Mouse (Mus musculus): ENCODE data around the gene Rnf157. TPM values are rescaled to one million over a fixed set of nuclear protein-coding genes. Genes with fewer than 3 reads are reported as not detected.
A peak's percentile ranks its signal among the peaks of the same experiment; 100 is the strongest.
"Not testable (repeated sequence)": the region's sequence is repeated elsewhere in the genome, so short reads cannot be mapped to it uniquely, and the experiment has no call there.

Gene Rnf157
- total RNA-seq, 1 experiment = 3.7 TPM

GRCm38 (mm10) chr11:116387086-116388071 is 25.5 kb downstream of the Rnf157 start:
- peaks cover 2% of the 10 kb centered on the region; the same call in 1 of the 2 replicates for H3K36me3 ChIP-seq (ENCODE audit: control insufficient read depth, insufficient read depth, low read length, poor library complexity, severe bottlenecking)
- no peak overlapping the region for H3K9ac ChIP-seq (ENCODE audit: insufficient read depth, low read depth, low read length, poor library complexity, severe bottlenecking)
- H3K4me3 ChIP-seq (ENCODE audit: insufficient read depth in 1 of 2, low read depth in 1 of 2, low read length in 2 of 2, poor library complexity in 1 of 2, severe bottlenecking in 1 of 2) = no peak overlapping the region
- peaks cover 5 to 23% of the 10 kb centered on the region in 2 experiments; a peak in 2 of 4 replicates for H3K4me1 ChIP-seq (ENCODE audit: control insufficient read depth in 2 of 2, insufficient read depth in 2 of 2, low read length in 2 of 2, poor library complexity in 1 of 2)
- no peaks in the 10 kb centered on the region for H3K9me3 ChIP-seq (ENCODE audit: control insufficient read depth, insufficient read depth, low read depth, low read length)
- TF ChIP-seq MAFK (IDR thresholded peaks at IDR 0.05; ENCODE audit: insufficient read depth, low read depth, low read length) (no peak), HCFC1 (IDR thresholded peaks at IDR 0.05; ENCODE audit: borderline replicate concordance, insufficient read depth, low read length) (no peak), ZC3H11A (IDR thresholded peaks at IDR 0.05; ENCODE audit: borderline replicate concordance, low read depth, low read length) (no peak)
- peak overlapping the region; percentile 43; the same call in 1 of the 2 replicates for H3K27ac ChIP-seq (ENCODE audit: insufficient read depth, low read depth, low read length, poor library complexity, severe bottlenecking)
- DNase-seq (ENCODE audit: low read depth, low spot score) = peak; percentile 75
- in situ Hi-C loops (cut with MboI; ENCODE audit: low sequenced_read_pairs in 2 of 2, unreplicated experiment in 2 of 2) = no loop called here

GRCm38 (mm10) chr11:116385999-116386398 is 26.8 kb downstream of the Rnf157 start:
- H3K9ac ChIP-seq (ENCODE audit: insufficient read depth, low read depth, low read length, poor library complexity, severe bottlenecking) = no peak overlapping the region
- TF ChIP-seq HCFC1 (IDR thresholded peaks at IDR 0.05; ENCODE audit: borderline replicate concordance, insufficient read depth, low read length) (no peak), MAFK (IDR thresholded peaks at IDR 0.05; ENCODE audit: insufficient read depth, low read depth, low read length) (no peak), ZC3H11A (IDR thresholded peaks at IDR 0.05; ENCODE audit: borderline replicate concordance, low read depth, low read length) (no peak), CHD2 (IDR thresholded peaks at IDR 0.05; ENCODE audit: low read depth, low read length) (no peak), ZNF384 (IDR thresholded peaks at IDR 0.05; ENCODE audit: low read depth, low read length) (no peak)
- H3K9me3 ChIP-seq (ENCODE audit: control insufficient read depth, insufficient read depth, low read depth, low read length) = no peaks in the 10 kb centered on the region
- in situ Hi-C loops (cut with MboI; ENCODE audit: low sequenced_read_pairs in 2 of 2, unreplicated experiment in 2 of 2) = no loop called here
- H3K36me3 ChIP-seq (ENCODE audit: control insufficient read depth, insufficient read depth, low read length, poor library complexity, severe bottlenecking) = peaks cover 2% of the 10 kb centered on the region; the same call in 1 of the 2 replicates
- DNase-seq (ENCODE audit: low read depth, low spot score) = no peak
- no peak overlapping the region for H3K27ac ChIP-seq (ENCODE audit: insufficient read depth, low read depth, low read length, poor library complexity, severe bottlenecking)
- H3K4me3 ChIP-seq (ENCODE audit: insufficient read depth in 1 of 2, low read depth in 1 of 2, low read length in 2 of 2, poor library complexity in 1 of 2, severe bottlenecking in 1 of 2) = no peak overlapping the region
- peaks cover 5 to 23% of the 10 kb centered on the region in 2 experiments; a peak in 2 of 4 replicates for H3K4me1 ChIP-seq (ENCODE audit: control insufficient read depth in 2 of 2, insufficient read depth in 2 of 2, low read length in 2 of 2, poor library complexity in 1 of 2)

GRCm38 (mm10) chr11:116384171-116384570 is 28.7 kb downstream of the Rnf157 start:
- no peak overlapping the region for H3K4me3 ChIP-seq (ENCODE audit: insufficient read depth in 1 of 2, low read depth in 1 of 2, low read length in 2 of 2, poor library complexity in 1 of 2, severe bottlenecking in 1 of 2)
- peaks cover 5 to 23% of the 10 kb centered on the region in 2 experiments; a peak in 2 of 4 replicates for H3K4me1 ChIP-seq (ENCODE audit: control insufficient read depth in 2 of 2, insufficient read depth in 2 of 2, low read length in 2 of 2, poor library complexity in 1 of 2)
- H3K36me3 ChIP-seq (ENCODE audit: control insufficient read depth, insufficient read depth, low read length, poor library complexity, severe bottlenecking) = peaks cover 5% of the 10 kb centered on the region; the same call in 1 of the 2 replicates
- no peak for DNase-seq (ENCODE audit: low read depth, low spot score)
- in situ Hi-C loops (cut with MboI; ENCODE audit: low sequenced_read_pairs in 2 of 2, unreplicated experiment in 2 of 2) = no loop called here
- no peak overlapping the region for H3K9ac ChIP-seq (ENCODE audit: insufficient read depth, low read depth, low read length, poor library complexity, severe bottlenecking)
- no peak overlapping the region for H3K27ac ChIP-seq (ENCODE audit: insufficient read depth, low read depth, low read length, poor library complexity, severe bottlenecking)
- no peak for TF ChIP-seq ZNF384 (IDR thresholded peaks at IDR 0.05; ENCODE audit: low read depth, low read length)
- TF ChIP-seq MAFK (IDR thresholded peaks at IDR 0.05; ENCODE audit: insufficient read depth, low read depth, low read length) = no peak
- no peak for TF ChIP-seq ZC3H11A (IDR thresholded peaks at IDR 0.05; ENCODE audit: borderline replicate concordance, low read depth, low read length)
- TF ChIP-seq CHD2 (IDR thresholded peaks at IDR 0.05; ENCODE audit: low read depth, low read length) = no peak
- no peak for TF ChIP-seq HCFC1 (IDR thresholded peaks at IDR 0.05; ENCODE audit: borderline replicate concordance, insufficient read depth, low read length)
- no peaks in the 10 kb centered on the region for H3K9me3 ChIP-seq (ENCODE audit: control insufficient read depth, insufficient read depth, low read depth, low read length)

- in situ Hi-C loops (cut with MboI; ENCODE audit: low sequenced_read_pairs in 2 of 2, unreplicated experiment in 2 of 2); H3K9me3 ChIP-seq (ENCODE audit: control insufficient read depth, insufficient read depth, low read depth, low read length); H3K9ac ChIP-seq (ENCODE audit: insufficient read depth, low read depth, low read length, poor library complexity, severe bottlenecking): not testable (repeated sequence)
Observed at GRCm38 (mm10) chr11:116383070-116383469, 29.8 kb downstream of the Rnf157 start.

More at GRCm38 (mm10) chr11:116383070-116383469, 29.8 kb downstream of the Rnf157 start:
- peaks cover 4 to 20% of the 10 kb centered on the region in 2 experiments; a peak in 2 of 4 replicates for H3K4me1 ChIP-seq (ENCODE audit: control insufficient read depth in 2 of 2, insufficient read depth in 2 of 2, low read length in 2 of 2, poor library complexity in 1 of 2)
- H3K27ac ChIP-seq (ENCODE audit: insufficient read depth, low read depth, low read length, poor library complexity, severe bottlenecking); H3K36me3 ChIP-seq (ENCODE audit: control insufficient read depth, insufficient read depth, low read length, poor library complexity, severe bottlenecking); DNase-seq (ENCODE audit: low read depth, low spot score); H3K4me3 ChIP-seq (ENCODE audit: insufficient read depth in 1 of 2, low read depth in 1 of 2, low read length in 2 of 2, poor library complexity in 1 of 2, severe bottlenecking in 1 of 2): not testable (repeated sequence)
- TF ChIP-seq ZNF384 (IDR thresholded peaks at IDR 0.05; ENCODE audit: low read depth, low read length) = peak; percentile 92

Measured in ES-E14 (cell line).